Mouse (Mus musculus): Measurements from ENCODE around the gene Plekha4. TPM values are rescaled to one million over a fixed set of nuclear protein-coding genes. Genes with fewer than 3 reads are reported as not detected.
"Not testable (repeated sequence)": the region's sequence is repeated elsewhere in the genome, so short reads cannot be mapped to it uniquely, and the experiment has no call there.

Gene Plekha4
- polyA plus RNA-seq, 1 experiment from 2014 or later = 1.4 TPM

- ATAC-seq (ENCODE audit: insufficient number of reproducible peaks, insufficient read depth, low FRiP score, low TSS enrichment, low read depth) = no peak
- H3K4me3 ChIP-seq (replicated peaks) = peak overlapping the region; percentile 6; the same call in 1 of the 2 replicates
- no peak overlapping the region for H3K27ac ChIP-seq
- H3K4me2 ChIP-seq = peak overlapping the region; percentile 32
- no peak overlapping the region; the same call in 1 of the 2 replicates for H3K9ac ChIP-seq (replicated peaks)
- H3K27me3 ChIP-seq = no peaks in the 10 kb centered on the region
- no peaks in the 10 kb centered on the region for H3K9me3 ChIP-seq
- peaks cover 37% of the 10 kb centered on the region for H3K4me1 ChIP-seq (replicated peaks)
- 79% methylated on average over 13 of the region's 13 CpGs for WGBS
- peaks cover 20% of the 10 kb centered on the region for H3K36me3 ChIP-seq
Measured at GRCm38 (mm10) chr7:45523678-45524170, 2.4 kb upstream of the Plekha4 start.

GRCm38 (mm10) chr7:45524841-45525621 lies 1.1 kb upstream of the Plekha4 start:
- Histone ChIP-seq H3K36me3 (peaks cover 20% of the 10 kb centered on the region), H3K27ac (peak overlapping the region; percentile 93), H3K4me1 (replicated peaks) (peaks cover 38% of the 10 kb centered on the region), H3K4me2 (peak overlapping the region; percentile 84), H3K4me3 (replicated peaks) (peak overlapping the region; percentile 78), H3K9ac (replicated peaks) (peak overlapping the region; percentile 84), H3K9me3 (no peaks in the 10 kb centered on the region), H3K27me3 (0 out of 2 replicates have a peak, but pooled peaks cover 2% of the 10 kb centered on the region)
- WGBS = 31% methylated on average over 12 of the region's 12 CpGs
- no peak for ATAC-seq (ENCODE audit: insufficient number of reproducible peaks, insufficient read depth, low FRiP score, low TSS enrichment, low read depth)

GRCm38 (mm10) chr7:45526474-45527120 lies 467 bp downstream of the Plekha4 start:
- peaks cover 41% of the 10 kb centered on the region for H3K4me1 ChIP-seq (replicated peaks)
- peak overlapping the region; percentile 78 for H3K4me3 ChIP-seq (replicated peaks)
- H3K9ac ChIP-seq (replicated peaks) = peak overlapping the region; percentile 47
- no peak for ATAC-seq (ENCODE audit: insufficient number of reproducible peaks, insufficient read depth, low FRiP score, low TSS enrichment, low read depth)
- H3K9me3 ChIP-seq = no peaks in the 10 kb centered on the region
- 25% methylated on average over 7 of the region's 7 CpGs for WGBS
- peaks cover 20% of the 10 kb centered on the region for H3K36me3 ChIP-seq
- H3K27ac ChIP-seq = peak overlapping the region; percentile 93
- H3K27me3 ChIP-seq = 0 out of 2 replicates have a peak, but pooled peaks cover 6% of the 10 kb centered on the region
- H3K4me2 ChIP-seq = peak overlapping the region; percentile 84

GRCm38 (mm10) chr7:45527169-45527568 lies 1.0 kb downstream of the Plekha4 start:
- H3K27me3 ChIP-seq; H3K4me2 ChIP-seq; H3K9me3 ChIP-seq; H3K4me3 ChIP-seq (replicated peaks); H3K9ac ChIP-seq (replicated peaks); ATAC-seq (ENCODE audit: insufficient number of reproducible peaks, insufficient read depth, low FRiP score, low TSS enrichment, low read depth); H3K27ac ChIP-seq: not testable (repeated sequence)
- Histone ChIP-seq H3K4me1 (replicated peaks) (peaks cover 40% of the 10 kb centered on the region), H3K36me3 (peaks cover 20% of the 10 kb centered on the region)
- 85% methylated on average over 6 of the region's 6 CpGs for WGBS

- peak overlapping the region; percentile 21; the same call in 1 of the 2 replicates for H3K4me2 ChIP-seq
- no peak overlapping the region for H3K4me3 ChIP-seq (replicated peaks)
Measured at GRCm38 (mm10) chr7:45529461-45529860, 3.3 kb downstream of the Plekha4 start.

GRCm38 (mm10) chr7:45530643-45531042 lies 4.5 kb downstream of the Plekha4 start:
- no peaks in the 10 kb centered on the region for H3K36me3 ChIP-seq
- peaks cover 12% of the 10 kb centered on the region; the same call in 1 of the 2 replicates for H3K4me1 ChIP-seq (replicated peaks)
- no peak for ATAC-seq (ENCODE audit: insufficient number of reproducible peaks, insufficient read depth, low FRiP score, low TSS enrichment, low read depth)
- H3K9me3 ChIP-seq = no peaks in the 10 kb centered on the region
- H3K4me3 ChIP-seq (replicated peaks) = no peak overlapping the region
- peak overlapping the region; percentile 12; the same call in 1 of the 2 replicates for H3K27ac ChIP-seq
- H3K27me3 ChIP-seq = 0 out of 2 replicates have a peak, but pooled peaks cover 8% of the 10 kb centered on the region
- H3K9ac ChIP-seq (replicated peaks) = 0 out of 2 replicates have a peak overlapping the region, but pooled peaks have one; percentile 27
- WGBS = 85% methylated on average over 2 of the region's 2 CpGs
- no peak overlapping the region for H3K4me2 ChIP-seq

More at GRCm38 (mm10) chr7:45529461-45529860, 3.3 kb downstream of the Plekha4 start:
- Histone ChIP-seq H3K9ac (replicated peaks) (peak overlapping the region; percentile 40; the same call in 1 of the 2 replicates), H3K27me3 (0 out of 2 replicates have a peak, but pooled peaks cover 8% of the 10 kb centered on the region), H3K4me1 (replicated peaks) (peaks cover 22% of the 10 kb centered on the region), H3K36me3 (peaks cover 4% of the 10 kb centered on the region; the same call in 1 of the 2 replicates), H3K9me3 (no peaks in the 10 kb centered on the region), H3K27ac (peak overlapping the region; percentile 35; the same call in 1 of the 2 replicates)
- 20% methylated on average over 6 of the region's 6 CpGs for WGBS
- ATAC-seq (ENCODE audit: insufficient number of reproducible peaks, insufficient read depth, low FRiP score, low TSS enrichment, low read depth) = no peak

GRCm38 (mm10) chr7:45535676-45536075 lies 9.5 kb downstream of the Plekha4 start:
- H3K4me3 ChIP-seq (replicated peaks) = no peak overlapping the region
- H3K27me3 ChIP-seq = peaks cover 7% of the 10 kb centered on the region; the same call in 1 of the 2 replicates
- WGBS = 68% methylated on average over 1 of the region's 1 CpGs
- no peaks in the 10 kb centered on the region for H3K9me3 ChIP-seq
- no peak overlapping the region for H3K27ac ChIP-seq
- H3K4me2 ChIP-seq = no peak overlapping the region
- ATAC-seq (ENCODE audit: insufficient number of reproducible peaks, insufficient read depth, low FRiP score, low TSS enrichment, low read depth) = no peak
- no peak overlapping the region for H3K9ac ChIP-seq (replicated peaks)
- H3K4me1 ChIP-seq (replicated peaks) = peaks cover 6% of the 10 kb centered on the region
- no peaks in the 10 kb centered on the region for H3K36me3 ChIP-seq

- WGBS = 81% methylated on average over 10 of the region's 10 CpGs
- no peak for ATAC-seq (ENCODE audit: insufficient number of reproducible peaks, insufficient read depth, low FRiP score, low TSS enrichment, low read depth)
- Histone ChIP-seq H3K4me1 (replicated peaks) (peaks cover 8% of the 10 kb centered on the region), H3K4me2 (peak overlapping the region; percentile 77), H3K27ac (no peak overlapping the region), H3K4me3 (replicated peaks) (peak overlapping the region; percentile 48), H3K36me3 (no peaks in the 10 kb centered on the region), H3K9ac (replicated peaks) (peak overlapping the region; percentile 61; the same call in 1 of the 2 replicates), H3K9me3 (no peaks in the 10 kb centered on the region), H3K27me3 (peaks cover 3% of the 10 kb centered on the region; the same call in 1 of the 2 replicates)
Measured at GRCm38 (mm10) chr7:45537602-45538001, 11.5 kb downstream of the Plekha4 start.

GRCm38 (mm10) chr7:45538163-45539041 lies 12.3 kb downstream of the Plekha4 start:
- Histone ChIP-seq H3K27me3 (peaks cover 3% of the 10 kb centered on the region; the same call in 1 of the 2 replicates), H3K4me1 (replicated peaks) (peaks cover 8% of the 10 kb centered on the region), H3K9me3 (no peaks in the 10 kb centered on the region), H3K27ac (0 out of 2 replicates have a peak overlapping the region, but pooled peaks have one; percentile 17), H3K36me3 (no peaks in the 10 kb centered on the region), H3K4me2 (peak overlapping the region; percentile 77), H3K4me3 (replicated peaks) (peak overlapping the region; percentile 48), H3K9ac (replicated peaks) (peak overlapping the region; percentile 61)
- ATAC-seq (ENCODE audit: insufficient number of reproducible peaks, insufficient read depth, low FRiP score, low TSS enrichment, low read depth) = peak; percentile 79
- WGBS = 3% methylated on average over 29 of the region's 29 CpGs

GRCm38 (mm10) chr7:45539095-45539494 lies 13.0 kb downstream of the Plekha4 start:
- 77% methylated on average over 3 of the region's 3 CpGs for WGBS
- H3K27me3 ChIP-seq = peaks cover 3% of the 10 kb centered on the region; the same call in 1 of the 2 replicates
- no peak overlapping the region for H3K9ac ChIP-seq (replicated peaks)
- H3K9me3 ChIP-seq = no peaks in the 10 kb centered on the region
- H3K4me2 ChIP-seq = no peak overlapping the region
- H3K36me3 ChIP-seq = no peaks in the 10 kb centered on the region
- ATAC-seq (ENCODE audit: insufficient number of reproducible peaks, insufficient read depth, low FRiP score, low TSS enrichment, low read depth) = no peak
- peaks cover 8% of the 10 kb centered on the region for H3K4me1 ChIP-seq (replicated peaks)
- no peak overlapping the region for H3K27ac ChIP-seq
- H3K4me3 ChIP-seq (replicated peaks) = no peak overlapping the region; the same call in 1 of the 2 replicates
